Mouse (Mus musculus) embryo, embryonic 10 days (tissue): ENCODE data around the gene Mtss1l.

ENCODE experiments used
- DNase-seq: peaks from one replicate; pipeline ENCODE4 v3.0.0-alpha.2; 2015; ENCODE audit warnings: low spot score

Gene Mtss1l

GRCm38 (mm10) chr8:110738591-110739195, 17.4 kb downstream of the Mtss1l start:
- no peak for DNase-seq

DNA sequence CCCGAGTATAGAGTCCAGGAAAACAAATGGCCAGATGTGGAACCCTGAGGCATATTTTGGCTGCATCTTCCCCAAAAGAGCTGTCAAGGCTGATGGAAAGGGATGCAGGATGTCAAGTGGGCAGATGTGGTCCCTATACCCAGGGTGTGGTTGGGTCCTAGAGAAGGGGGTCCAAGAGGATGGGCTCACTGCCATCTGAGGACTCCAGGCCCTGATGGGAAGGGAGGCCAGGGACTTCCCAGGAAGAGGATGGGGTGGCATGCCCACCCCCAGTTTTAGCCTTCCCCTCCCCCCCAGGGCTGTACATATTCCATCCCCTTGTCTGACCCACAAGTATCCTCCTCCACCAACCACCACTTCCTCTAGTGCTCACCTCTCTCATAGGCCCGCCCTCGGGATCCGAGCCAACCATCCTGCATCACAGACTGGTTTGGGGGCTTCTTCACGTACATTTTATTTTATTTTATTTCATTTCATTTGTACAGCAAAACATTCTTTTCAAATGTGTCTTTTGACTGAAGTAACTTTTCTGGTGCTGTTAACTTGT, 19.4 kb downstream of the Mtss1l start:
- DNase-seq = no peak

GRCm38 (mm10) chr8:110741816-110742451, 20.7 kb downstream of the Mtss1l start:
- no peak for DNase-seq

GRCm38 (mm10) chr8:110742452-110742818, 21.2 kb downstream of the Mtss1l start:
- no peak for DNase-seq

GRCm38 (mm10) chr8:110745162-110745561, 23.9 kb downstream of the Mtss1l start:
- DNase-seq = no peak

- DNase-seq = peak; percentile 17
Measured at GRCm38 (mm10) chr8:110746661-110747060, 25.4 kb downstream of the Mtss1l start.

DNA sequence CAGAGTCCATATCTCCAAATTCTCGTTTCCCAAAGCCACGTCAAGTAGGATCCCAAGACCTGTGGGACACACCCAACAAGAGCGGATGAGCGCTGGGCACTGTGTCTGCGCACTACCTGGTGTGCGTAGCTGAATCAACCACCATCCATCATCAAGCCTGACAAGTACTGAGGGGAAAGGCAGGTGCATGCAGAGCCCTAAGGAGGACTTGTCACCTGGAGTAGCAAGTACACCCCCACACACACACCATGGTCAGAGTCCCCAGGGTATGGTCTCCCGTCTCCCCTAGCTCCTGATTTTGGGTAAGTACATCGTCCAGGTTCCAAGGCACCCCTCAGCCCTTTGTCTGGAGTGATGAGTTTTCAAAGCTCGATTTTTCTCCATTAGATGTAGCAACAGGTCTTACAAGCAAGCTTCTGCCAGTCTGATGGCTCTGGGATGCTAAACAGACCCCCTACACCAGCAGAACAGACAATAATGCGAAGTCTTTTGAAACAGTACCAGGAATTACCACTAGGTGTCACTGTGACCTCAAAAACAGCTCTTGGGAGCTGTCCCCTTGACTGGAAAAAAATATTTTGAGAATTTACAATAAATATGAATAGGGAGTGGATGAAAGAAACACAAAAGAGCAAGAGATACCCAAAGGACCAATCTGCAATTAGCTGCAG, 28.4 kb downstream of the Mtss1l start:
- peak; percentile 72 for DNase-seq

- DNase-seq = no peak
Measured at GRCm38 (mm10) chr8:110750269-110750668, 29.0 kb downstream of the Mtss1l start.

GRCm38 (mm10) chr8:110751490-110751889, 30.2 kb downstream of the Mtss1l start:
- no peak for DNase-seq

- DNase-seq = no peak
Measured at GRCm38 (mm10) chr8:110754713-110755112, 33.4 kb downstream of the Mtss1l start.

DNA sequence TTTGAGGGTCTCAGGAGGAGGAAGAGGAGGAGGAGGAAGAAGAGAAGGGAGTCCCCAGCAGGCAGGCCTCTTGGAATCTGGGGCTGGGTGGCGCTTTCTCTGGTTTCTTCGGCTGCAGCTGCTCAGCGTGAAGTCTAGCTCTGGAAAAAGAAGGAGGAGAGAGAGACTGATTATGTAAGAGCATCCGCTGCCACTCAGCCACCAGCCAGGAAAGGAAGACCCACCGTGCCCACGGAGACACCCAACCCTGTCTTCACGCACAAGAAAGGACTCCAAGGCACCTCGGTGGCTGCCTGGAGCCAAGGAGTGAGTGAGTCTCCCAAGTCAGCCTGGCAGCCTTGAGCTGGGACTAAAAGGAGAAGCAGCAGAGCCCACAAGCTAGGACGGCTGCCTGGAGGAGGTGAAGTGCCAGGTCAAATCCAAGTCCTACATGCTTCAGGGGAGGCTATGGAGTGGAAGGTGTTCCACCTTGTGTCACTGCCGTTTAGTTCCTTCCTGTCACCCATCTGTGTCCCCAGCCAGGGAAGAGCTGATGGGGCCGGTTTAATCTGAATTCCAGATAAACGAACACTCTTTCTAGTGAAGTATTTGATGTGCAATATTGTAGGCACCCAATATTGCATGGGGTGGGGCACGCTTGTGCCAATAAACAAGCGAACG, 34.4 kb downstream of the Mtss1l start:
- DNase-seq = no peak

- DNase-seq = no peak
Measured at GRCm38 (mm10) chr8:110756196-110756595, 34.9 kb downstream of the Mtss1l start.

GRCm38 (mm10) chr8:110760280-110760940, 39.1 kb downstream of the Mtss1l start:
- no peak for DNase-seq

DNA sequence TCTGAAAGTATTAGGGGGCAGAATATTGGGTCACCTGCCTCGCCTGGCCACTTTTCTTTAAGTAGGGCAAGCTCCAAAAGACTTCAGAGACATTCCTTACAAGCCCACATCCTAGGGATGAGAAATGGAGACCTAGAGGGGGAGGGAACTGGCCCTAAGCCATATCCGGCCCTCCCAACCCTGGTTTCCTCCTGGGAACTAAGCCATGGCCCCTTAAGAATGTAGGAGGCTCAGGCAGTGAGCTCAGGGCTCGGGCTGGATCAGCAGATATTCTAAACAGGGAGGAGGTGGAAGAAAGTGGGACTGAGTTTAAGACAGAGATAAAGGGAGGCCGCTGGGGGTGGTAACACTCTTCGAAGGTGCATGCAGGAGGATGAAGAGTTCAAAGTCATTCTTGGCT, 39.9 kb downstream of the Mtss1l start:
- DNase-seq = no peak

GRCm38 (mm10) chr8:110761988-110762387, 40.7 kb downstream of the Mtss1l start:
- DNase-seq = no peak

- DNase-seq = no peak
Measured at GRCm38 (mm10) chr8:110764671-110765070, 43.4 kb downstream of the Mtss1l start.

- no peak for DNase-seq
Measured at GRCm38 (mm10) chr8:110767261-110767660, 46.0 kb downstream of the Mtss1l start.

- no peak for DNase-seq
Measured at GRCm38 (mm10) chr8:110772452-110772851, 51.2 kb downstream of the Mtss1l start.

GRCm38 (mm10) chr8:110774047-110774446, 52.8 kb downstream of the Mtss1l start:
- DNase-seq = no peak

DNA sequence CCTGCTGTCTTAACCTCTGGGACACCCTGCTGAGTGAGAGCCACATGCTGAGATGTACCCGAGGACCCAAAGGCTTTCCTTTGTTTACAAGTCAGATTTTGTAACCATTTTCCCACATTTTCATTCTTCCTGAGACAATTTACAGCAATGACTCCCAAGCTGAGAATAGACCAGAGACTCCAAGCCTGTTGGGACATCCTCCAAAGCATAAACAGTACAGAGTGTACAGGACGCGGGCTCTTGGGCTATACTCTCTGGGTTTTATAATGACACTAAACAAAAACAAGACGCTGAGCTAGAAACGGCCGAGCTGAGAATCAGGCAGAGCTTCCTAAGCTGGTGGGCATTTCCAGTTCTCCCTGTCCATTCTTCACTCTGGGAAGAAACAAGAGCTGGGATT, 53.4 kb downstream of the Mtss1l start:
- no peak for DNase-seq

- no peak for DNase-seq
Measured at GRCm38 (mm10) chr8:110775316-110775715, 54.0 kb downstream of the Mtss1l start.

DNA sequence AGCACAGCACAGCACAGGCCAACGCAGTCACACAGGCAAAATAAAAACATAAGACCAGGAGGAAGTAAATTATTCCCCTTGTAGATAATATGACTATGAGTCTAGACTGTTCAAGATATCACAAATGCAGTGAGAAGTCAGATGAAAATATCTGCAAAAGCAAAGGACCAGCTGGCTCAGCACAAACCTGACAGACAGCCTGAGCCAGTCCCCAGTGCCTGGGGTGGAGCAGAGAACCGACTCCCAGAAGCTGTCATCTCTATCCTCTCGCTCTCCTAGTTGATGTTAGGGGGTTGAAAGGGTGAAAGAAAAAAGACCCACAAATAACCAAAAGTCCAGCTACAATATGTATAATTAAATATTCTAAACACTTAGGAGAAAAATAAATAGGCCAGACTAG, 54.4 kb downstream of the Mtss1l start:
- DNase-seq = no peak
